Mouse (Mus musculus) ES-Bruce4 (cell line): ENCODE measurements around the gene Slit2.

Source experiments
- CTCF ChIP-seq: IDR thresholded peaks from one replicate; pipeline ENCODE4 v1.8.1; 2011; ENCODE audit warnings: low read depth, low read length
- EP300 ChIP-seq: IDR thresholded peaks from 2 replicates; pipeline ENCODE4 v1.6.1; 2011; ENCODE audit warnings: low read depth, low read length; ENCODE audit not compliant: insufficient read depth
- POLR2A ChIP-seq: IDR thresholded peaks from one replicate; pipeline ENCODE4 v1.8.1; 2011; ENCODE audit warnings: low read length; ENCODE audit not compliant: insufficient read depth

DNA sequence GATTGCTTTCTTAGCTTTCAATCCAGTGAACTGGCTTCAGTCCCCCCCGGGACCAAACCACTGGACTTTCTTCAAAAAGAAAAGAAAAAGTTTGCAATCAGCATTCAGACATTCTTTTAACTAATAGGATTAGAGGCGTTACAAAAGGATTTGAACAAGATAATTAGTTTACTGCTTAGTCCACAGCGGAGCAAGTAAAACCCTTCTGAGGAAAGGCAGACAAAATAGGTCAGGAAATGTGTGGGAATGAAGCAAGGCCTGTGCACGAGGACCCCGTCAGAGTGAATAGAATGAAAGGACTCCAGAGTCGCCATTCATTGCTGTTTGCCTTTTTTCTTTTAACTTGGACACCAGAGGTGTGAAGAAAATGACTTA, 156.5 kb downstream of the Slit2 start:
- no peak for TF ChIP-seq CTCF
- TF ChIP-seq POLR2A, result no peak
- no peak for TF ChIP-seq EP300
